Mouse (Mus musculus): ENCODE data around the gene Phf10. TPM values are rescaled to one million over a fixed set of nuclear protein-coding genes. Genes with fewer than 3 reads are reported as not detected.
"Not testable (repeated sequence)": the region's sequence is repeated elsewhere in the genome, so short reads cannot be mapped to it uniquely, and the experiment has no call there.

Gene Phf10
- polyA plus RNA-seq, 1 experiment, result 23.9 TPM

- no peak for DNase-seq
- WGBS, result 55% methylated on average over 5 of the region's 5 CpGs
- no peak overlapping the region for H3K4me3 ChIP-seq (replicated peaks; ENCODE audit: extremely low read depth, low read depth, low read length)
- H3K4me1 ChIP-seq (ENCODE audit: control insufficient read depth, insufficient read depth, low read length), result no peaks in the 10 kb centered on the region
- TF ChIP-seq CTCF (IDR thresholded peaks at IDR 0.05; ENCODE audit: insufficient read depth, low read length), result no peak
- TF ChIP-seq POLR2A (IDR thresholded peaks at IDR 0.05; ENCODE audit: borderline replicate concordance, extremely low read depth, low read depth, low read length), result no peak
Observed at GRCm38 (mm10) chr17:14935841-14936605, 25.1 kb downstream of the Phf10 start.

- 76% methylated on average over 14 of the region's 14 CpGs for WGBS
- not testable (repeated sequence) for H3K4me3 ChIP-seq (replicated peaks; ENCODE audit: extremely low read depth, low read depth, low read length); DNase-seq
Observed at GRCm38 (mm10) chr17:14935280-14935679, 25.8 kb downstream of the Phf10 start.

GRCm38 (mm10) chr17:14931469-14931868 is 29.6 kb downstream of the Phf10 start:
- Histone ChIP-seq H3K4me3 (replicated peaks; ENCODE audit: extremely low read depth, low read depth, low read length) (no peak overlapping the region), H3K4me1 (ENCODE audit: control insufficient read depth, insufficient read depth, low read length) (no peaks in the 10 kb centered on the region)
- DNase-seq, result no peak
- WGBS, result 73% methylated on average over 5 of the region's 5 CpGs
- TF ChIP-seq POLR2A (IDR thresholded peaks at IDR 0.05; ENCODE audit: borderline replicate concordance, extremely low read depth, low read depth, low read length) (no peak), CTCF (IDR thresholded peaks at IDR 0.05; ENCODE audit: insufficient read depth, low read length) (no peak)

More at GRCm38 (mm10) chr17:14935280-14935679, 25.8 kb downstream of the Phf10 start:
- H3K4me1 ChIP-seq (ENCODE audit: control insufficient read depth, insufficient read depth, low read length), result not testable (repeated sequence)

- Histone ChIP-seq H3K4me3 (replicated peaks; ENCODE audit: extremely low read depth, low read depth, low read length) (no peak overlapping the region), H3K4me1 (ENCODE audit: control insufficient read depth, insufficient read depth, low read length) (no peaks in the 10 kb centered on the region)
- WGBS, result 61% methylated on average over 7 of the region's 7 CpGs
- no peak for DNase-seq
- no peak for TF ChIP-seq CTCF (IDR thresholded peaks at IDR 0.05; ENCODE audit: insufficient read depth, low read length)
- TF ChIP-seq POLR2A (IDR thresholded peaks at IDR 0.05; ENCODE audit: borderline replicate concordance, extremely low read depth, low read depth, low read length), result no peak
Observed at GRCm38 (mm10) chr17:14930697-14931096, 30.4 kb downstream of the Phf10 start.

- DNase-seq, result no peak
- TF ChIP-seq CTCF (IDR thresholded peaks at IDR 0.05; ENCODE audit: insufficient read depth, low read length), result no peak
- no peak for TF ChIP-seq POLR2A (IDR thresholded peaks at IDR 0.05; ENCODE audit: borderline replicate concordance, extremely low read depth, low read depth, low read length)
- Histone ChIP-seq H3K4me3 (replicated peaks; ENCODE audit: extremely low read depth, low read depth, low read length) (no peak overlapping the region), H3K4me1 (ENCODE audit: control insufficient read depth, insufficient read depth, low read length) (no peaks in the 10 kb centered on the region)
- 65% methylated on average over 5 of the region's 5 CpGs for WGBS
Observed at GRCm38 (mm10) chr17:14928631-14929030, 32.4 kb downstream of the Phf10 start.

- H3K4me3 ChIP-seq (replicated peaks; ENCODE audit: extremely low read depth, low read depth, low read length), result no peak overlapping the region
- WGBS, result 75% methylated on average over 8 of the region's 8 CpGs
- no peaks in the 10 kb centered on the region for H3K4me1 ChIP-seq (ENCODE audit: control insufficient read depth, insufficient read depth, low read length)
- no peak for DNase-seq
- TF ChIP-seq CTCF (IDR thresholded peaks at IDR 0.05; ENCODE audit: insufficient read depth, low read length), result no peak
- TF ChIP-seq POLR2A (IDR thresholded peaks at IDR 0.05; ENCODE audit: borderline replicate concordance, extremely low read depth, low read depth, low read length), result no peak
Observed at GRCm38 (mm10) chr17:14927644-14928218, 33.3 kb downstream of the Phf10 start.

GRCm38 (mm10) chr17:14921582-14921981 is 39.5 kb downstream of the Phf10 start:
- TF ChIP-seq CTCF (IDR thresholded peaks at IDR 0.05; ENCODE audit: insufficient read depth, low read length) (no peak), POLR2A (IDR thresholded peaks at IDR 0.05; ENCODE audit: borderline replicate concordance, extremely low read depth, low read depth, low read length) (no peak)
- DNase-seq, result no peak
- 27% methylated on average over 6 of the region's 6 CpGs for WGBS
- H3K4me1 ChIP-seq (ENCODE audit: control insufficient read depth, insufficient read depth, low read length), result no peaks in the 10 kb centered on the region
- H3K4me3 ChIP-seq (replicated peaks; ENCODE audit: extremely low read depth, low read depth, low read length), result no peak overlapping the region

GRCm38 (mm10) chr17:14917866-14918265 is 43.2 kb downstream of the Phf10 start:
- WGBS, result 71% methylated on average over 8 of the region's 8 CpGs
- H3K4me3 ChIP-seq (replicated peaks; ENCODE audit: extremely low read depth, low read depth, low read length), result no peak overlapping the region
- TF ChIP-seq POLR2A (IDR thresholded peaks at IDR 0.05; ENCODE audit: borderline replicate concordance, extremely low read depth, low read depth, low read length), result no peak
- no peak for TF ChIP-seq CTCF (IDR thresholded peaks at IDR 0.05; ENCODE audit: insufficient read depth, low read length)
- no peaks in the 10 kb centered on the region for H3K4me1 ChIP-seq (ENCODE audit: control insufficient read depth, insufficient read depth, low read length)
- no peak for DNase-seq

- WGBS, result 80% methylated on average over 4 of the region's 4 CpGs
- no peak for TF ChIP-seq CTCF (IDR thresholded peaks at IDR 0.05; ENCODE audit: insufficient read depth, low read length)
- no peak for TF ChIP-seq POLR2A (IDR thresholded peaks at IDR 0.05; ENCODE audit: borderline replicate concordance, extremely low read depth, low read depth, low read length)
- DNase-seq, result no peak
Observed at GRCm38 (mm10) chr17:14914401-14914800, 46.7 kb downstream of the Phf10 start.

GRCm38 (mm10) chr17:14912981-14913380 is 48.1 kb downstream of the Phf10 start:
- no peak overlapping the region for H3K4me3 ChIP-seq (replicated peaks; ENCODE audit: extremely low read depth, low read depth, low read length)
- no peaks in the 10 kb centered on the region for H3K4me1 ChIP-seq (ENCODE audit: control insufficient read depth, insufficient read depth, low read length)
- WGBS, result 92% methylated on average over 8 of the region's 8 CpGs
- no peak for TF ChIP-seq CTCF (IDR thresholded peaks at IDR 0.05; ENCODE audit: insufficient read depth, low read length)
- no peak for TF ChIP-seq POLR2A (IDR thresholded peaks at IDR 0.05; ENCODE audit: borderline replicate concordance, extremely low read depth, low read depth, low read length)
- DNase-seq, result no peak

More at GRCm38 (mm10) chr17:14914401-14914800, 46.7 kb downstream of the Phf10 start:
- Histone ChIP-seq H3K4me1 (ENCODE audit: control insufficient read depth, insufficient read depth, low read length) (no peaks in the 10 kb centered on the region), H3K4me3 (replicated peaks; ENCODE audit: extremely low read depth, low read depth, low read length) (no peak overlapping the region)

All from lung, adult 2 months (tissue).